Mouse (Mus musculus): ENCODE measurements around the gene Abca1. TPM values are rescaled to one million over a fixed set of nuclear protein-coding genes. Genes with fewer than 3 reads are reported as not detected.

Gene Abca1
- polyA plus RNA-seq, 1 experiment from 2014 or later: 19.0 TPM

DNA sequence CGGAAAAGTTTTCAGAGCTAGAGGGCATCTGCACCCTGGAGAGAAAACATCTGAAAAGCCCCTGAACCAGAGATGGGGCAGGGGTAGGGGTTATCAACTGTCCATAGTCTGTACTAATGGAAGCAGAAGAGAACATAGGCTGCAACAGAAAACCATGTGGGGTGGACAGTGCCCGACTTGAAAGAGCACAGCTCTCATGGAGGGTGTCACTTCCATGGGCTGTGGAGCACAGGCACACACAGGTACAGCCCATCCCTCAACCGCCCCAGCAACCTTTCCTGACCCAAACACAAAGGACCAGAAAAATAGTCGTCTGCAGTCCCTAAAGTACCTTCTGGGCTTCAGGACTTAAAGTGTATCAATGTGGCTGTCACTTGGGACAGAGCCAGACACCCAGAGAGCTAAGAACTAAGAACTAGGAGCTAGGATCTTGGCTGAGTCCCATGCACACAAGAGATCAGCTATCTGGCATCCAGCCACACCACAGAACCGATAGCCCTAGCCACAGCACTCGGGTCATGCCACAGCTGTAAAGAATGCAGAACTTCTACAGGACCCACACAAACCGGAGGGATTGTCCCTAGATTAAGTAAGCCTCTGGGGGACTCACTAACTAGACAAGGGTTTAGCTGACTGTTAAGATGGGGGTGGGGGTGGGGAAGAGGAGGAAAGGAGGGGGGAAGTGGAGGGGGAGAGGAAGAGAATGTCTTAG, 38.0 kb downstream of the Abca1 start:
- no peaks in the 10 kb centered on the region for H3K9me3 ChIP-seq (replicated peaks; ENCODE audit: control insufficient read depth, low read length)
- no peak overlapping the region for H3K9ac ChIP-seq (ENCODE audit: low read depth, low read length)
- no peaks in the 10 kb centered on the region for H3K27me3 ChIP-seq (ENCODE audit: control insufficient read depth, insufficient read depth, low read depth, low read length)
- WGBS (ENCODE audit: insufficient replicate concordance): 28% methylated on average over 7 of the region's 7 CpGs
- peaks cover 3% of the 10 kb centered on the region for H3K36me3 ChIP-seq (ENCODE audit: control insufficient read depth, insufficient read depth)
- peaks cover 33% of the 10 kb centered on the region for H3K4me1 ChIP-seq (ENCODE audit: control insufficient read depth, low read depth, low read length)
- H3K4me3 ChIP-seq (ENCODE audit: low read depth, low read length): no peak overlapping the region
- H3K27ac ChIP-seq (ENCODE audit: low read length): peak overlapping the region; percentile 52; the same call in 1 of the 2 replicates
- ATAC-seq (ENCODE audit: low read depth): peak; percentile 28; the same call in 1 of the 2 replicates
- no peak overlapping the region for H3K4me2 ChIP-seq (ENCODE audit: low read depth, low read length)

- peak; percentile 69 for ATAC-seq (ENCODE audit: low read depth)
- no peaks in the 10 kb centered on the region for H3K27me3 ChIP-seq (ENCODE audit: control insufficient read depth, insufficient read depth, low read depth, low read length)
Measured at GRCm38 (mm10) chr4:53121084-53121483, 38.6 kb downstream of the Abca1 start.

DNA sequence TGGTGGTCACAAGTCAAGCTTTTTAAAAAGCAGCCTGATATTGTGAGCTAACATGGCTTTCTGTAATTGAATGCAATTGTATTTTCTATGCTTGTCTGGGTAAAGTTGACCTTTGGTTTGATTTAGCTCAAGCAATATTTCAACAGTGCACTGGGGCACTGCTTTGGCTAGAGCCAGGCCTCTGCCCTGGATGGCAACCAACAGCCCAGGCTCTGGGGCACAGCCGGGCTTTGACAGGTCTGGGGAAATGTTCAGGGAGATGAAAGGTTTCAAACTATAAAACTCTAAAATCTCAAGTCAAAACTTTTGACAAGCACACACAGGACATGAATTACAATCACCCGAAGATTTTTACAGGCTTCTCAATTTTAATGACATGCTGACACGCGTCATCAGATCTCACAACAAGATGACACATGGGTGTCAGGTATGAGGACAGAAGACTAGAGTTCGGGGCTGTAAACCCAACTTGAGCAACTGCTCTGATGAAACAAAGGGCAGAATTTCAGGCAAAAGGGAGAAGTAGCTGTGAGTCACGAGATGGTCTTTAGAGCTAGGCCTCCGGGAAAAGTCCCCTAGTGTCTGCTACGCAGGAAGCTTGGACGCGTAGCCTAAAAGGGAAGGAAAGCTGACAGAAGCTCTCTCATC, 39.5 kb downstream of the Abca1 start:
- no peaks in the 10 kb centered on the region for H3K9me3 ChIP-seq (replicated peaks; ENCODE audit: control insufficient read depth, low read length)
- no peak overlapping the region for H3K9ac ChIP-seq (ENCODE audit: low read depth, low read length)
- peaks cover 41% of the 10 kb centered on the region for H3K4me1 ChIP-seq (ENCODE audit: control insufficient read depth, low read depth, low read length)
- H3K27ac ChIP-seq (ENCODE audit: low read length): no peak overlapping the region; the same call in 1 of the 2 replicates
- no peak overlapping the region for H3K4me3 ChIP-seq (ENCODE audit: low read depth, low read length)
- WGBS (ENCODE audit: insufficient replicate concordance): 54% methylated on average over 10 of the region's 10 CpGs
- H3K4me2 ChIP-seq (ENCODE audit: low read depth, low read length): no peak overlapping the region
- H3K36me3 ChIP-seq (ENCODE audit: control insufficient read depth, insufficient read depth): no peaks in the 10 kb centered on the region; the same call in 1 of the 2 replicates
- H3K27me3 ChIP-seq (ENCODE audit: control insufficient read depth, insufficient read depth, low read depth, low read length): no peaks in the 10 kb centered on the region
- peak; percentile 10; the same call in 1 of the 2 replicates for ATAC-seq (ENCODE audit: low read depth)

More at GRCm38 (mm10) chr4:53121084-53121483, 38.6 kb downstream of the Abca1 start:
- peak overlapping the region; percentile 52; the same call in 1 of the 2 replicates for H3K27ac ChIP-seq (ENCODE audit: low read length)
- no peaks in the 10 kb centered on the region for H3K9me3 ChIP-seq (replicated peaks; ENCODE audit: control insufficient read depth, low read length)
- H3K4me3 ChIP-seq (ENCODE audit: low read depth, low read length): no peak overlapping the region
- 15% methylated on average over 3 of the region's 3 CpGs for WGBS (ENCODE audit: insufficient replicate concordance)
- H3K4me2 ChIP-seq (ENCODE audit: low read depth, low read length): no peak overlapping the region
- no peak overlapping the region for H3K9ac ChIP-seq (ENCODE audit: low read depth, low read length)
- no peaks in the 10 kb centered on the region; the same call in 1 of the 2 replicates for H3K36me3 ChIP-seq (ENCODE audit: control insufficient read depth, insufficient read depth)
- peaks cover 37% of the 10 kb centered on the region for H3K4me1 ChIP-seq (ENCODE audit: control insufficient read depth, low read depth, low read length)

DNA sequence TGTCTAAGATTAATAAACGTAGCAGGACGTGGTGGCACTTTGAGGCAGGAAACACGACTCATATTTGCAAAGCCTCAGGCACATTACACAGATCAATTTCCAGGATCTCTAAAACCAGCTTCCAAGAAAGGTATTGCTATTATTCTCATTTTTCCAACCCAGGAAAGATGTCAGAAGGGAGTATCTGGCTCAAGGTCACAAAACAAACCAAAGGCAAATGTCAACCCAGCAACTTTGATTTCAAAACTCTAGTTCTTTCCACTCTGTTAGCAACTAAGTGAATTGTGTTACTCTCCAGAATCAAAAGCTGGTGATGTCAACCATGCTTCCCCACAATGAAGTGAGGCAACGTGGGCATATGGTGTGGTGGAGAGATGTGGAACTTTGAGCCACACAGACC, 41.1 kb downstream of the Abca1 start:
- H3K4me1 ChIP-seq (ENCODE audit: control insufficient read depth, low read depth, low read length): peaks cover 36% of the 10 kb centered on the region
- WGBS (ENCODE audit: insufficient replicate concordance): 39% methylated on average over 4 of the region's 4 CpGs
- no peak overlapping the region for H3K27ac ChIP-seq (ENCODE audit: low read length)
- H3K4me2 ChIP-seq (ENCODE audit: low read depth, low read length): no peak overlapping the region
- H3K9me3 ChIP-seq (replicated peaks; ENCODE audit: control insufficient read depth, low read length): no peaks in the 10 kb centered on the region
- ATAC-seq (ENCODE audit: low read depth): no peak
- H3K36me3 ChIP-seq (ENCODE audit: control insufficient read depth, insufficient read depth): no peaks in the 10 kb centered on the region; the same call in 1 of the 2 replicates
- no peaks in the 10 kb centered on the region for H3K27me3 ChIP-seq (ENCODE audit: control insufficient read depth, insufficient read depth, low read depth, low read length)
- H3K9ac ChIP-seq (ENCODE audit: low read depth, low read length): no peak overlapping the region
- H3K4me3 ChIP-seq (ENCODE audit: low read depth, low read length): no peak overlapping the region

DNA sequence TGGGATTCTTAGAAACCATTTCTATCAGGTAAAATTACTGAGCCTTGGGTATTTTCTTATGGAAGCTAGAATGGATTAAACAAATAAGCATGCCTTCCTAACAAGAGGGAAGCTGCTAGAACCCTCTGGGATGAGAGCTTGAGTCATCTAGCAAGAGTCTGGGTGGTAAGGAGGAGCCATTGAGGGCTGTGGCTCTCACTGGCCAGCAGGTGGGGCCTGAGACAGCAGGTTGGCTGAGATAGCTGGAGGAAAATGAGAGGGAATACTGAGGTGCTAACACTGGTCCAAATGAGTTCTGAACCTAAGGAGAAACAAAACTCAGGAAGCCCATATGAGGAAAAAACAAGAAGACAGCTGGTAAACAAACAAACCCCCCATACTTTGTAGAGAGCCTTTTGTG, 42.1 kb downstream of the Abca1 start:
- H3K27me3 ChIP-seq (ENCODE audit: control insufficient read depth, insufficient read depth, low read depth, low read length): no peaks in the 10 kb centered on the region
- H3K4me3 ChIP-seq (ENCODE audit: low read depth, low read length): no peak overlapping the region
- H3K4me1 ChIP-seq (ENCODE audit: control insufficient read depth, low read depth, low read length): peaks cover 33% of the 10 kb centered on the region
- H3K27ac ChIP-seq (ENCODE audit: low read length): no peak overlapping the region
- no peak for ATAC-seq (ENCODE audit: low read depth)
- H3K9me3 ChIP-seq (replicated peaks; ENCODE audit: control insufficient read depth, low read length): no peaks in the 10 kb centered on the region
- H3K9ac ChIP-seq (ENCODE audit: low read depth, low read length): no peak overlapping the region
- no peaks in the 10 kb centered on the region; the same call in 1 of the 2 replicates for H3K36me3 ChIP-seq (ENCODE audit: control insufficient read depth, insufficient read depth)
- H3K4me2 ChIP-seq (ENCODE audit: low read depth, low read length): no peak overlapping the region

GRCm38 (mm10) chr4:53117076-53117475, 42.6 kb downstream of the Abca1 start:
- 85% methylated on average over 5 of the region's 5 CpGs for WGBS (ENCODE audit: insufficient replicate concordance)
- no peak for ATAC-seq (ENCODE audit: low read depth)
- Histone ChIP-seq H3K27me3 (ENCODE audit: control insufficient read depth, insufficient read depth, low read depth, low read length) (no peaks in the 10 kb centered on the region), H3K4me3 (ENCODE audit: low read depth, low read length) (no peak overlapping the region), H3K4me2 (ENCODE audit: low read depth, low read length) (no peak overlapping the region), H3K9me3 (replicated peaks; ENCODE audit: control insufficient read depth, low read length) (no peaks in the 10 kb centered on the region), H3K36me3 (ENCODE audit: control insufficient read depth, insufficient read depth) (no peaks in the 10 kb centered on the region; the same call in 1 of the 2 replicates), H3K9ac (ENCODE audit: low read depth, low read length) (no peak overlapping the region), H3K27ac (ENCODE audit: low read length) (no peak overlapping the region), H3K4me1 (ENCODE audit: control insufficient read depth, low read depth, low read length) (peaks cover 30% of the 10 kb centered on the region)

GRCm38 (mm10) chr4:53115866-53116265, 43.8 kb downstream of the Abca1 start:
- peaks cover 22% of the 10 kb centered on the region for H3K4me1 ChIP-seq (ENCODE audit: control insufficient read depth, low read depth, low read length)
- H3K4me2 ChIP-seq (ENCODE audit: low read depth, low read length): no peak overlapping the region
- H3K9ac ChIP-seq (ENCODE audit: low read depth, low read length): no peak overlapping the region
- 14% methylated on average over 3 of the region's 5 CpGs for WGBS (ENCODE audit: insufficient replicate concordance)
- no peaks in the 10 kb centered on the region for H3K9me3 ChIP-seq (replicated peaks; ENCODE audit: control insufficient read depth, low read length)
- no peaks in the 10 kb centered on the region; the same call in 1 of the 2 replicates for H3K36me3 ChIP-seq (ENCODE audit: control insufficient read depth, insufficient read depth)
- H3K27ac ChIP-seq (ENCODE audit: low read length): no peak overlapping the region
- ATAC-seq (ENCODE audit: low read depth): no peak
- H3K4me3 ChIP-seq (ENCODE audit: low read depth, low read length): no peak overlapping the region
- no peaks in the 10 kb centered on the region for H3K27me3 ChIP-seq (ENCODE audit: control insufficient read depth, insufficient read depth, low read depth, low read length)

- no peaks in the 10 kb centered on the region for H3K9me3 ChIP-seq (replicated peaks; ENCODE audit: control insufficient read depth, low read length)
- 70% methylated on average over 4 of the region's 4 CpGs for WGBS (ENCODE audit: insufficient replicate concordance)
Measured at GRCm38 (mm10) chr4:53115410-53115809, 44.3 kb downstream of the Abca1 start.

DNA sequence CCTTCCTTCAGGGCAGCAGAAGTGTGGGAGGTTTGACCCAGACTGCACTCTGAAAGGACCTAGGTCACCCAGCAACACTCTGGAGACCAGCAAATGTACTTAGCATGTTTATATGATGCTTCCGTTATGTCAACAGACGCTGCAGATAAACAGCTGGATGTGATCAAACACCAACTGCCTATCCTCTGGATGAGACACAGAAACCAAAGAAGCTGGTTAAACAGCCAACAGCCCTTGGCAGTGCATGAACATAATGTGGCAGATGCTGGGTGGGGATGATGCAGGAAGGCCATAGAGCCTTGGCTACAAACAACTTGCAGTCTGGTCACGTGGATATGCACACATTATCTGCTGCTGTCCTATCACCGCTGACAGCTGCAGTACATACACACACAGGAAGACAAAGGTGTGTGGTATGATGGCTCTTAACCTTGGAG, 47.8 kb downstream of the Abca1 start:
- ATAC-seq (ENCODE audit: low read depth): peak; percentile 52
- Histone ChIP-seq H3K27ac (ENCODE audit: low read length) (no peak overlapping the region), H3K9ac (ENCODE audit: low read depth, low read length) (no peak overlapping the region), H3K27me3 (ENCODE audit: control insufficient read depth, insufficient read depth, low read depth, low read length) (no peaks in the 10 kb centered on the region), H3K4me3 (ENCODE audit: low read depth, low read length) (no peak overlapping the region), H3K9me3 (replicated peaks; ENCODE audit: control insufficient read depth, low read length) (no peaks in the 10 kb centered on the region), H3K4me1 (ENCODE audit: control insufficient read depth, low read depth, low read length) (peaks cover 13% of the 10 kb centered on the region), H3K36me3 (ENCODE audit: control insufficient read depth, insufficient read depth) (no peaks in the 10 kb centered on the region; the same call in 1 of the 2 replicates), H3K4me2 (ENCODE audit: low read depth, low read length) (no peak overlapping the region)
- 46% methylated on average over 4 of the region's 4 CpGs for WGBS (ENCODE audit: insufficient replicate concordance)

More at GRCm38 (mm10) chr4:53115410-53115809, 44.3 kb downstream of the Abca1 start:
- H3K27me3 ChIP-seq (ENCODE audit: control insufficient read depth, insufficient read depth, low read depth, low read length): no peaks in the 10 kb centered on the region
- H3K4me1 ChIP-seq (ENCODE audit: control insufficient read depth, low read depth, low read length): peaks cover 17% of the 10 kb centered on the region
- no peak overlapping the region for H3K4me2 ChIP-seq (ENCODE audit: low read depth, low read length)
- H3K27ac ChIP-seq (ENCODE audit: low read length): no peak overlapping the region
- H3K4me3 ChIP-seq (ENCODE audit: low read depth, low read length): no peak overlapping the region
- H3K9ac ChIP-seq (ENCODE audit: low read depth, low read length): no peak overlapping the region
- peak; percentile 15; the same call in 1 of the 2 replicates for ATAC-seq (ENCODE audit: low read depth)
- no peaks in the 10 kb centered on the region; the same call in 1 of the 2 replicates for H3K36me3 ChIP-seq (ENCODE audit: control insufficient read depth, insufficient read depth)
